Mouse (Mus musculus) midbrain, postnatal 0 days (tissue): ENCODE results near the gene Crybb1. TPM values are rescaled to one million over a fixed set of nuclear protein-coding genes. Genes with fewer than 3 reads are reported as not detected.

Source experiments
- ATAC-seq: fragments of 200-750 bp; cut with Nextera tagmentation; 2 replicates; pipeline ENCODE4 v1.8.0; 2017; ENCODE audit warnings: moderate number of reproducible peaks, mild to moderate bottlenecking, moderate TSS enrichment, moderate library complexity; ENCODE audit not compliant: low FRiP score
- DNase-seq: peaks from one replicate; pipeline ENCODE4 v3.0.0-alpha.2; 2015; ENCODE audit warnings: low spot score
- H3K27ac ChIP-seq: fragments of 300-500 bp; sonication (generic); 2 replicates; pipeline ENCODE4 v1.5.1; 2014; ENCODE audit warnings: low read depth, mild to moderate bottlenecking, low read length, mixed read lengths
- H3K27me3 ChIP-seq: fragments of 300-500 bp; sonication (generic); 2 replicates; pipeline ENCODE4 v1.6.1; 2014; ENCODE audit warnings: low read length, control low read depth, mixed read lengths; ENCODE audit not compliant: insufficient read depth
- H3K36me3 ChIP-seq: fragments of 300-500 bp; sonication (generic); 2 replicates; pipeline ENCODE4 v1.6.1; 2014; ENCODE audit warnings: low read length, control low read depth, mixed read lengths; ENCODE audit not compliant: insufficient read depth
- H3K4me1 ChIP-seq: fragments of 300-500 bp; sonication (generic); 2 replicates; pipeline ENCODE4 v1.6.1; 2014; ENCODE audit warnings: mild to moderate bottlenecking, control low read depth, antibody characterized with exemption, low read length, mixed read lengths; ENCODE audit not compliant: insufficient read depth
- H3K4me2 ChIP-seq: fragments of 300-500 bp; sonication (generic); 2 replicates; pipeline ENCODE4 v1.6.1; 2014; ENCODE audit warnings: low read depth, mild to moderate bottlenecking, low read length, mixed read lengths; ENCODE audit not compliant: poor library complexity, severe bottlenecking
- H3K4me3 ChIP-seq: fragments of 300-500 bp; sonication (generic); 2 replicates; pipeline ENCODE4 v1.5.1; 2014; ENCODE audit warnings: low read depth, mild to moderate bottlenecking, low read length, moderate library complexity
- H3K9ac ChIP-seq: fragments of 300-500 bp; sonication (generic); replicated peaks from 2 replicates; pipeline ENCODE4 v1.6.1; 2014; ENCODE audit warnings: mild to moderate bottlenecking, low read length, moderate library complexity, mixed read lengths; ENCODE audit not compliant: poor library complexity, severe bottlenecking
- H3K9me3 ChIP-seq: fragments of 300-500 bp; sonication (generic); 2 replicates; pipeline ENCODE4 v1.6.1; 2016; ENCODE audit warnings: low read length, control low read depth
- CTCF ChIP-seq: IDR thresholded peaks from 2 replicates; pipeline ENCODE4 v1.5.1; 2016; ENCODE audit warnings: antibody characterized with exemption, mild to moderate bottlenecking
- WGBS: fragments of 180-500 bp; shearing (Covaris S2); extraction: QIAGEN DNeasy Blood & Tissue Kit; methylation state at CpG from one replicate; pipeline ENCODE4 v1.1.7; 2014; 5-methylcytosine and 5-hydroxymethylcytosine counted together
- polyA plus RNA-seq: library from polyadenylated mRNA; unstranded; fragments of >200 nt; fragmentation: Nextera tagmentation; extraction: Ambion mirVana; gene quantifications from 2 replicates; pipeline ENCODE4 v1.2.1, GENCODE M21; 2015
- total RNA-seq: library from RNA; depleted of rRNA; stranded (reverse); fragments of >200 nt; gene quantifications from 2 replicates; pipeline ENCODE4 v1.2.3, GENCODE M21; 2014

Gene Crybb1
- total and polyA plus RNA-seq, 2 experiments from 2014 or later, result 11.5 to 13.2 TPM

GRCm38 (mm10) chr5:112253169-112253568, 2.4 kb upstream of the Crybb1 start:
- ATAC-seq, result no peak
- 21% methylated on average over 8 of the region's 8 CpGs for WGBS

GRCm38 (mm10) chr5:112254282-112254806, 1.3 kb upstream of the Crybb1 start:
- TF ChIP-seq CTCF, result no peak
- 54% methylated on average over 7 of the region's 7 CpGs for WGBS
- DNase-seq (peak; percentile 70), ATAC-seq (no peak)
- H3K27me3 ChIP-seq, result no peaks in the 10 kb centered on the region
- H3K9me3 ChIP-seq, result no peaks in the 10 kb centered on the region
- H3K27ac ChIP-seq, result no peak overlapping the region
- no peak overlapping the region for H3K9ac ChIP-seq
- no peaks in the 10 kb centered on the region for H3K36me3 ChIP-seq
- no peak overlapping the region for H3K4me2 ChIP-seq
- no peaks in the 10 kb centered on the region for H3K4me1 ChIP-seq
- no peak overlapping the region for H3K4me3 ChIP-seq

More at GRCm38 (mm10) chr5:112253169-112253568, 2.4 kb upstream of the Crybb1 start:
- no peaks in the 10 kb centered on the region for H3K4me1 ChIP-seq
- DNase-seq, result no peak
- H3K4me2 ChIP-seq, result no peak overlapping the region
- no peaks in the 10 kb centered on the region for H3K36me3 ChIP-seq
- no peaks in the 10 kb centered on the region for H3K9me3 ChIP-seq
- no peak overlapping the region for H3K4me3 ChIP-seq
- H3K9ac ChIP-seq, result no peak overlapping the region
- no peak overlapping the region for H3K27ac ChIP-seq
- no peaks in the 10 kb centered on the region for H3K27me3 ChIP-seq
- no peak for TF ChIP-seq CTCF

GRCm38 (mm10) chr5:112256457-112256856, 842 bp downstream of the Crybb1 start:
- TF ChIP-seq CTCF, result no peak
- H3K36me3 ChIP-seq, result no peaks in the 10 kb centered on the region
- H3K9ac ChIP-seq, result no peak overlapping the region
- no peaks in the 10 kb centered on the region for H3K9me3 ChIP-seq
- no peaks in the 10 kb centered on the region for H3K4me1 ChIP-seq
- WGBS, result 86% methylated on average over 9 of the region's 9 CpGs
- no peaks in the 10 kb centered on the region for H3K27me3 ChIP-seq
- H3K27ac ChIP-seq, result no peak overlapping the region
- ATAC-seq, result no peak
- H3K4me3 ChIP-seq, result no peak overlapping the region
- DNase-seq, result peak; percentile 46
- no peak overlapping the region for H3K4me2 ChIP-seq

GRCm38 (mm10) chr5:112257896-112258295, 2.3 kb downstream of the Crybb1 start:
- 79% methylated on average over 3 of the region's 3 CpGs for WGBS
- DNase-seq (no peak), ATAC-seq (no peak)
- Histone ChIP-seq H3K27ac (no peak overlapping the region), H3K4me1 (no peaks in the 10 kb centered on the region), H3K4me3 (no peak overlapping the region), H3K9me3 (no peaks in the 10 kb centered on the region), H3K36me3 (no peaks in the 10 kb centered on the region), H3K4me2 (no peak overlapping the region), H3K27me3 (no peaks in the 10 kb centered on the region), H3K9ac (no peak overlapping the region)
- no peak for TF ChIP-seq CTCF

GRCm38 (mm10) chr5:112259862-112260650, 4.4 kb downstream of the Crybb1 start:
- no peak overlapping the region for H3K9ac ChIP-seq
- H3K4me2 ChIP-seq, result no peak overlapping the region
- TF ChIP-seq CTCF, result no peak
- H3K36me3 ChIP-seq, result no peaks in the 10 kb centered on the region
- no peaks in the 10 kb centered on the region for H3K27me3 ChIP-seq
- H3K4me3 ChIP-seq, result no peak overlapping the region
- no peaks in the 10 kb centered on the region for H3K4me1 ChIP-seq
- ATAC-seq, result no peak
- DNase-seq, result no peak
- H3K27ac ChIP-seq, result no peak overlapping the region
- WGBS, result 92% methylated on average over 16 of the region's 16 CpGs
- no peaks in the 10 kb centered on the region for H3K9me3 ChIP-seq

- Histone ChIP-seq H3K9me3 (no peaks in the 10 kb centered on the region), H3K9ac (no peak overlapping the region), H3K4me1 (no peaks in the 10 kb centered on the region), H3K36me3 (no peaks in the 10 kb centered on the region), H3K4me3 (no peak overlapping the region), H3K27ac (no peak overlapping the region), H3K27me3 (no peaks in the 10 kb centered on the region), H3K4me2 (no peak overlapping the region)
- ATAC-seq (no peak), DNase-seq (no peak)
- TF ChIP-seq CTCF, result no peak
- 83% methylated on average over 3 of the region's 3 CpGs for WGBS
Measured at GRCm38 (mm10) chr5:112260818-112261217, 5.2 kb downstream of the Crybb1 start.
